Mouse (Mus musculus) liver, adult 2 months (tissue): ENCODE data around the gene Atrnl1. TPM values are rescaled to one million over a fixed set of nuclear protein-coding genes. Genes with fewer than 3 reads are reported as not detected.

Experiments used
- DNase-seq: peaks from one replicate; pipeline ENCODE4 v3.0.0-alpha.2; 2011; ENCODE audit warnings: low read depth, low spot score; ENCODE audit errors: extremely low read depth
- H3K27ac ChIP-seq: fragments of 200-500 bp; replicated peaks from 2 replicates; pipeline ENCODE4 v1.5.1; 2012; ENCODE audit warnings: low read depth, mild to moderate bottlenecking, control low read depth, inconsistent platforms, low read length; ENCODE audit not compliant: insufficient read depth
- H3K27me3 ChIP-seq: fragments of 200-500 bp; 2 replicates; pipeline ENCODE4 v1.6.1; 2012; ENCODE audit warnings: mild to moderate bottlenecking, moderate library complexity, low read length, inconsistent platforms; ENCODE audit not compliant: control insufficient read depth, insufficient read depth
- H3K36me3 ChIP-seq: fragments of 200-500 bp; 2 replicates; pipeline ENCODE4 v1.6.1; 2012; ENCODE audit warnings: low read length, inconsistent platforms; ENCODE audit not compliant: control insufficient read depth, insufficient read depth
- H3K4me1 ChIP-seq: fragments of 200-500 bp; 2 replicates; pipeline ENCODE4 v1.6.1; 2011; ENCODE audit warnings: low read length; ENCODE audit not compliant: control insufficient read depth, insufficient read depth
- H3K4me3 ChIP-seq: fragments of 200-500 bp; 2 replicates; pipeline ENCODE4 v1.5.1; 2011; ENCODE audit warnings: low read depth, mild to moderate bottlenecking, control low read depth, low read length, moderate library complexity; ENCODE audit not compliant: insufficient read depth
- H3K79me2 ChIP-seq: fragments of 200-500 bp; 2 replicates; pipeline ENCODE4 v1.6.1; 2012; ENCODE audit warnings: inconsistent platforms, mild to moderate bottlenecking, low read length, moderate library complexity; ENCODE audit not compliant: control insufficient read depth, insufficient read depth
- H3K9ac ChIP-seq: fragments of 200-500 bp; 2 replicates; pipeline ENCODE4 v1.6.1; 2012; ENCODE audit warnings: low read depth, mild to moderate bottlenecking, control low read depth, inconsistent platforms, low read length
- CTCF ChIP-seq: fragments of 200-500 bp; IDR thresholded peaks from 2 replicates; pipeline ENCODE4 v1.5.1; 2011; ENCODE audit warnings: low read depth, low read length, control low read depth
- POLR2A ChIP-seq: fragments of 200-500 bp; IDR thresholded peaks from 2 replicates; pipeline ENCODE4 v1.6.1; 2011; ENCODE audit warnings: low read length, control low read depth; ENCODE audit not compliant: insufficient read depth; ENCODE audit errors: extremely low read depth
- WGBS: fragments of 180-500 bp; shearing (Covaris S2); methylation state at CpG from one replicate; pipeline ENCODE4 v1.1.7; 2018; 5-methylcytosine and 5-hydroxymethylcytosine counted together
- polyA plus RNA-seq: library from polyadenylated mRNA; depleted of rRNA; stranded (reverse); fragments of >200 nt; gene quantifications from 2 replicates; pipeline ENCODE4 v1.2.3, GENCODE M21; 2012
- total RNA-seq: library from RNA; depleted of rRNA; stranded (reverse); fragments of >200 nt; gene quantifications from 2 replicates; pipeline ENCODE4 v1.2.3, GENCODE M21; 2014

Atrnl1 gene
- total and polyA plus RNA-seq, 2 experiments, result 5.2 to 25.4 TPM

- Histone ChIP-seq H3K27ac (peak overlapping the region; percentile 67), H3K27me3 (no peaks in the 10 kb centered on the region), H3K9ac (peak overlapping the region; percentile 9), H3K79me2 (no peaks in the 10 kb centered on the region), H3K4me1 (peaks cover 11% of the 10 kb centered on the region), H3K4me3 (no peak overlapping the region), H3K36me3 (no peaks in the 10 kb centered on the region)
- 69% methylated on average over 8 of the region's 8 CpGs for WGBS
- no peak for TF ChIP-seq POLR2A
- TF ChIP-seq CTCF, result no peak
- DNase-seq, result peak; percentile 55
These were observed 314.0 kb downstream of the Atrnl1 start for GRCm38 (mm10) chr19:57924856-57925255.

- TF ChIP-seq POLR2A (no peak), CTCF (no peak)
- H3K27me3 ChIP-seq, result no peaks in the 10 kb centered on the region
- H3K36me3 ChIP-seq, result no peaks in the 10 kb centered on the region
- H3K4me3 ChIP-seq, result peak overlapping the region; percentile 39
- no peaks in the 10 kb centered on the region for H3K79me2 ChIP-seq
- peak overlapping the region; percentile 59 for H3K9ac ChIP-seq
- WGBS, result 21% methylated on average over 10 of the region's 10 CpGs
- peak; percentile 99 for DNase-seq
- peak overlapping the region; percentile 92 for H3K27ac ChIP-seq
- H3K4me1 ChIP-seq, result peaks cover 11% of the 10 kb centered on the region
These were observed 314.8 kb downstream of the Atrnl1 start for GRCm38 (mm10) chr19:57925681-57926080.

- Histone ChIP-seq H3K79me2 (no peaks in the 10 kb centered on the region), H3K4me3 (no peak overlapping the region), H3K36me3 (no peaks in the 10 kb centered on the region), H3K27me3 (no peaks in the 10 kb centered on the region), H3K9ac (peak overlapping the region; percentile 48), H3K4me1 (peaks cover 11% of the 10 kb centered on the region), H3K27ac (peak overlapping the region; percentile 41)
- TF ChIP-seq CTCF, result no peak
- TF ChIP-seq POLR2A, result no peak
- DNase-seq, result peak; percentile 93
- WGBS, result 33% methylated on average over 5 of the region's 5 CpGs
These were observed 315.5 kb downstream of the Atrnl1 start for GRCm38 (mm10) chr19:57926164-57926860.

- H3K27ac ChIP-seq, result no peak overlapping the region
- no peaks in the 10 kb centered on the region for H3K36me3 ChIP-seq
- peaks cover 11% of the 10 kb centered on the region for H3K4me1 ChIP-seq
- 74% methylated on average over 10 of the region's 10 CpGs for WGBS
- no peak overlapping the region for H3K4me3 ChIP-seq
- H3K9ac ChIP-seq, result no peak overlapping the region
- TF ChIP-seq CTCF (no peak), POLR2A (no peak)
- no peaks in the 10 kb centered on the region for H3K79me2 ChIP-seq
- DNase-seq, result no peak
- H3K27me3 ChIP-seq, result no peaks in the 10 kb centered on the region
These were observed 316.2 kb downstream of the Atrnl1 start for GRCm38 (mm10) chr19:57926941-57927471.

- Histone ChIP-seq H3K27ac (no peak overlapping the region), H3K36me3 (no peaks in the 10 kb centered on the region), H3K9ac (no peak overlapping the region)
These were observed 317.0 kb downstream of the Atrnl1 start for GRCm38 (mm10) chr19:57927566-57928523.

More at GRCm38 (mm10) chr19:57927566-57928523, 317.0 kb downstream of the Atrnl1 start:
- TF ChIP-seq POLR2A, result no peak
- no peak for TF ChIP-seq CTCF
- WGBS, result 82% methylated on average over 11 of the region's 11 CpGs
- Histone ChIP-seq H3K4me1 (peaks cover 11% of the 10 kb centered on the region), H3K27me3 (no peaks in the 10 kb centered on the region), H3K79me2 (no peaks in the 10 kb centered on the region), H3K4me3 (no peak overlapping the region)
- DNase-seq, result no peak
